Mouse (Mus musculus) E14TG2a.4 (cell line): ENCODE data around the gene Gm20388.

ENCODE experiments used
- H3K27me3 ChIP-seq: 2 replicates; pipeline ENCODE4 v1.6.1; 2014; ENCODE audit warnings: low read length, control low read depth; ENCODE audit not compliant: insufficient read depth
- H3K36me3 ChIP-seq: 2 replicates; pipeline ENCODE4 v1.6.1; 2014; ENCODE audit warnings: low read length, control low read depth; ENCODE audit not compliant: insufficient read depth
- H3K4me1 ChIP-seq: replicated peaks from 2 replicates; pipeline ENCODE4 v1.6.1; 2014; ENCODE audit warnings: low read depth, low read length, control low read depth
- H3K4me3 ChIP-seq: replicated peaks from 2 replicates; pipeline ENCODE4 v1.5.1; 2014; ENCODE audit warnings: mild to moderate bottlenecking, low read length
- H3K9me3 ChIP-seq: 2 replicates; pipeline ENCODE4 v1.6.1; 2014; ENCODE audit warnings: low read length, control low read depth
- CTCF ChIP-seq: conservative IDR thresholded peaks from 2 replicates; pipeline ENCODE4 v1.5.1; 2014; ENCODE audit warnings: low read length
- NANOG ChIP-seq: IDR thresholded peaks from 2 replicates; pipeline ENCODE4 v1.6.1; 2014; ENCODE audit warnings: borderline replicate concordance, low read length, mixed read lengths
- POU5F1 ChIP-seq: IDR thresholded peaks from 2 replicates; pipeline ENCODE4 v1.6.1; 2014; ENCODE audit warnings: low read length, borderline replicate concordance

The Gm20388 gene

DNA sequence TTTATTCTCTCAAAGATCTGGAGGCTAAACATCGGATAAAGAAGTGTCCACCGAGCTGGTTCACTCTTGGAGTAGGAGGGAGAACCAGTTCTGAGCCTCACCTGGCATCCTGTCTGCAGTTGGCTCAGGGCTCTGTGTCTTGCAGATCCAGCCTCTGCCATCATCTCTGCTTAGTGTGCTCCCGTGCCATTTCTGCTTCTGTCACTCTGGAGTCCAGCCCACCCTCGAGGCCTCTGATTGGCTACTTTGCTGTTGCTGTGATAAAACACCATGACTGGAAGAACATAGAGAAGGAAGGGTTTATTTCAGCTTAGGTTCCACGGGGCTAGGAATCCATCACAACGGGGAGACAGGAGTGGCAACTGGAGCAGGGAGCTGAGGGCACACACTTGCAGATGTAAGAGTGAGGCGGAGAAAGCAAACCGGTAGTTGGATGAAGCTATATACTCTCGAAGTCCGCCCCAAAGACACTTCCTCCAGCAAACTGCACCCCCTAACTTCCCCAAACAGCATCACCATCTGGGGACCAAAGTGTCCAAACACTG lies 1119.9 kb downstream of the Gm20388 start:
- no peaks in the 10 kb centered on the region for H3K36me3 ChIP-seq
- TF ChIP-seq CTCF (no peak), POU5F1 (no peak), NANOG (no peak)
- H3K4me1 ChIP-seq = no peaks in the 10 kb centered on the region
- no peaks in the 10 kb centered on the region for H3K9me3 ChIP-seq
- peaks cover 7% of the 10 kb centered on the region; the same call in 1 of the 2 replicates for H3K27me3 ChIP-seq
- H3K4me3 ChIP-seq = no peak overlapping the region

DNA sequence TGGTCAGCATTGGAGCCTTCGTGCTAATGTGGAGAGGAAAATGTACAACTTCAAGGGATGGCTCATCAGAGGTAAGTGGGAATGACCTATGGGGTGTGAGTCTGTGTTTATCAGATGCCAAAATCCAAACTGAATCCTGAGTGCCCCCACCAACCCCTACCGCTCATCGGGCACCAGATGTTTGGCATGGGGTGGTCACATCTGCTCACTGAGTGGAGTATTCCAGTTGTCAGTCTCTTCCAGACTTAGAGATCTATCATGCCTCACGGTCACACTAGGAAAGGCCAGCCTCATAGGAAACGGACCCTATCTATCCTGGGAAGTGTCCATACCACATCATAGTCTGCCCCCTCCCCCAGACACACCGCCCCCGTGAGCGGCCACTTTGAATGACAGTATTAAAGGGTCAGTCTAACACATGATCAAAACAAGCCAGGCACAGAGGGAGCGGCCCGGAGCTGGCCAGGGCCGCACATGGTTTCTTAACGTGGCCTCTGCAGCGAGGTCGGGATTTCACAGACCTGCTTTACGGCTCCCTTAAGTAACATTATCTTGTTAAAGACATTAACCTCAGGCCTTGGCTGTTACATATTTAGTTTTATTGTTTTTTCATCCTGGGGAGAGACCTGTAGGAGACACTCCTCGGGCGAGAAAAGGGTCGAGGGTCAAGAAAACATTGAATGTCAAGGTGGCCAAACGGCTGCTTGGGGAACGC lies 1122.8 kb downstream of the Gm20388 start:
- no peaks in the 10 kb centered on the region for H3K36me3 ChIP-seq
- H3K4me3 ChIP-seq = no peak overlapping the region
- TF ChIP-seq CTCF (no peak), NANOG (no peak), POU5F1 (no peak)
- H3K4me1 ChIP-seq = no peaks in the 10 kb centered on the region
- H3K9me3 ChIP-seq = no peaks in the 10 kb centered on the region
- peaks cover 8% of the 10 kb centered on the region for H3K27me3 ChIP-seq

DNA sequence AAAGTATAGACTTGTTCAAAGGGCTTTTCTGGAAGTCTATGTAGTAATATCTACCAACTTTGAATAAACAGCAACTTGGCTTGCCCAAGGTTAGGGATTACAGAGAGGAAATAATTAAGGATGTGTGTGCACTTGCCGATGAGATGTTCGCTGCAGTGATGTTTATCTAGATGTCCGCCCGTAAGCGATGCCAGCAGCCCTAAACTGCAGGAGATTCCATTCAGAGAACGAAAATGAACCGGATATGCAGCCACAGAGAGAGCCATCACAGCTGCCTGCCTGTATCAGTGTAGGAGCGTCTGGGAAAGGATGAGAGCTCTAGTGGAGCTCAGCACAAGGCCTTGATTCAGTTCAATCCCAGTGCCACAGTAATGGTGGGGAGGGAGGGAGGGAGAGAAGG lies 1125.0 kb downstream of the Gm20388 start:
- Histone ChIP-seq H3K36me3 (no peaks in the 10 kb centered on the region), H3K27me3 (peaks cover 27% of the 10 kb centered on the region), H3K9me3 (no peaks in the 10 kb centered on the region), H3K4me1 (no peaks in the 10 kb centered on the region), H3K4me3 (no peak overlapping the region)
- TF ChIP-seq POU5F1 = no peak

DNA sequence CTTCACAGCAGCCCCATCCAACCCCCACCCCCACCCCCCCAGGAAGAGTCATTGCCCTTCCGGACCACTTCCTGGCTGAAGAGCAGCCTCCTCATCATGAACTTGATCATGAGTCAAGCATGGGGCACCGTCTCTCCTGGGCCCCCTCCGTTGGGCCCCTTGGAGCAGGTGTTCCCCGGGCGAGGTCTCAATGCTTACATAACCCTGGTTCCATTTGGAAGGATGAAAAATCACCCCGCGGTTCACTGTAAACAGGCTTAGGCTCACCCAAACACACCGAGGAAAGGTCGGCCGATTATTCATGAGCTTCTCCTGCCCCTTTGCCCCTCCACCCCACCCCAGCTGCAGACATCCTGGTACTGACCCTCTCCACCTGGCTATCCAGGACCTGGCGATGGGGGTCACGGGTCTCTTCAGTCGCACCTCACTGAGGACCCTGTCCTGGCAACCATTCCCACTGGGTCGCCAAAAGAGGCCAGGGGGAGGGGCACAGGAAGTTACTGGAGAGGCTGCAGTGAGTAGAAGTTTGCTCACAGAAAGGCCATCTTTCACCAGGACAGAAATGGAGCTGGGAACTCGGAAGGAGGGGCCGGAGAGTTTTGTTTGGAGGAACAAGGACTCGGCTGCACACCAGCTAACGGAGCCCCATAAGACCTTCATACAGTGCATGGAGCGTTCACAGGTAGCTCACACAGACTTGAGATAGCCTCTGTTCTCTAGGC lies 1133.2 kb downstream of the Gm20388 start:
- H3K4me1 ChIP-seq = peaks cover 5% of the 10 kb centered on the region; the same call in 1 of the 2 replicates
- H3K4me3 ChIP-seq = no peak overlapping the region
- TF ChIP-seq CTCF (no peak), POU5F1 (no peak), NANOG (no peak)
- no peaks in the 10 kb centered on the region for H3K9me3 ChIP-seq
- H3K36me3 ChIP-seq = no peaks in the 10 kb centered on the region
- peaks cover 18% of the 10 kb centered on the region for H3K27me3 ChIP-seq

GRCm38 (mm10) chr8:121047441-121047840 lies 1136.8 kb downstream of the Gm20388 start:
- H3K27me3 ChIP-seq = 0 out of 2 replicates have a peak, but pooled peaks cover 3% of the 10 kb centered on the region
- H3K9me3 ChIP-seq = no peaks in the 10 kb centered on the region
- H3K4me1 ChIP-seq = peaks cover 5% of the 10 kb centered on the region; the same call in 1 of the 2 replicates
- no peak overlapping the region for H3K4me3 ChIP-seq
- H3K36me3 ChIP-seq = no peaks in the 10 kb centered on the region
- TF ChIP-seq CTCF (peak; percentile 40), POU5F1 (no peak)

DNA sequence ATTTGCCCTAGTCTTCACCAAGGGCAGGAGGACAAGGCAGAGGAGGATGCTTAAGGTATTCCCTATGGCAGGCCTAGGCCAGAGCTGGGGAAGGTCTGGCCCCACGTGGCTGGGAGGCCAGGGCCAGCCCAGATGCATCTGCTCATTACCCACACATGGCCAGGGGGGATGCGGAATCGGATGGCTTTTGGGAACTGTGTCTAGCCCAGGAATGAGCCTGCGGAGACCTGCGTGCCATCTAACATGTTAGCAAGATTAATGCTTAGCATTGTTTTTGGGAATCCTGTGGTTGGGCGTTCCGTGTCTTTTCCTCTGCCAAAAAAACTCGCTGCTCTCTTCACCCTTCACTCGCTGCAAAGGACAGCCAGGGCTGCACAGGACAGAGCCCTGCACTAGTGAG lies 1147.4 kb downstream of the Gm20388 start:
- peaks cover 49% of the 10 kb centered on the region for H3K27me3 ChIP-seq
- TF ChIP-seq POU5F1 (no peak), CTCF (no peak), NANOG (no peak)

GRCm38 (mm10) chr8:121059098-121059497 lies 1148.5 kb downstream of the Gm20388 start:
- H3K27me3 ChIP-seq = peaks cover 52% of the 10 kb centered on the region
- 0 out of 2 replicates have a peak, but pooled peaks cover 4% of the 10 kb centered on the region for H3K4me1 ChIP-seq
- TF ChIP-seq CTCF = no peak
- TF ChIP-seq NANOG = no peak
- TF ChIP-seq POU5F1 = no peak
- H3K36me3 ChIP-seq = no peaks in the 10 kb centered on the region
- no peaks in the 10 kb centered on the region for H3K9me3 ChIP-seq
- H3K4me3 ChIP-seq = no peak overlapping the region

More for the DNA sequence above, 1147.4 kb downstream of the Gm20388 start:
- no peaks in the 10 kb centered on the region for H3K4me1 ChIP-seq
- H3K36me3 ChIP-seq = no peaks in the 10 kb centered on the region
- H3K9me3 ChIP-seq = no peaks in the 10 kb centered on the region
- H3K4me3 ChIP-seq = no peak overlapping the region

GRCm38 (mm10) chr8:121062521-121062920 lies 1151.9 kb downstream of the Gm20388 start:
- H3K4me1 ChIP-seq = 0 out of 2 replicates have a peak, but pooled peaks cover 4% of the 10 kb centered on the region
- H3K36me3 ChIP-seq = no peaks in the 10 kb centered on the region
- TF ChIP-seq NANOG = no peak
- TF ChIP-seq POU5F1 = no peak
- no peak for TF ChIP-seq CTCF
- no peak overlapping the region for H3K4me3 ChIP-seq
- peaks cover 49% of the 10 kb centered on the region for H3K27me3 ChIP-seq
- no peaks in the 10 kb centered on the region for H3K9me3 ChIP-seq
